Mouse (Mus musculus) gastrocnemius, adult 8-10 months (tissue): ENCODE measurements around the gene Abl1. TPM values are rescaled to one million over a fixed set of nuclear protein-coding genes. Genes with fewer than 3 reads are reported as not detected.
A peak's percentile ranks its signal among the peaks of the same experiment; 100 is the strongest.

ENCODE experiments used
- DNase-seq, 2 experiments: peaks; one replicate each; pipeline ENCODE4 v3.0.0; 2022; ENCODE audit warnings: low spot score in 2 of 2
- total RNA-seq, 4 experiments: library from RNA; stranded (reverse); gene quantifications; 2 replicates each; pipeline ENCODE4 v1.2.4; 2022

The Abl1 gene
- total RNA-seq, 4 experiments from 2014 or later, result 24.3 to 33.7 (median 26.4) TPM

- peak in 1 of 2 experiments; percentile 27 for DNase-seq
Measured at GRCm38 (mm10) chr2:31683666-31684065, 4.5 kb upstream of the Abl1 start.

- no peak for DNase-seq
Measured at GRCm38 (mm10) chr2:31689045-31689444, 869 bp downstream of the Abl1 start.

- DNase-seq, result no peak
Measured at GRCm38 (mm10) chr2:31690063-31690462, 1.9 kb downstream of the Abl1 start.

GRCm38 (mm10) chr2:31698209-31698608, 10.0 kb downstream of the Abl1 start:
- DNase-seq, result no peak

- no peak for DNase-seq
Measured at GRCm38 (mm10) chr2:31700545-31701446, 12.6 kb downstream of the Abl1 start.

- DNase-seq, result no peak
Measured at GRCm38 (mm10) chr2:31703226-31703625, 15.1 kb downstream of the Abl1 start.

GRCm38 (mm10) chr2:31705914-31706313, 17.7 kb downstream of the Abl1 start:
- DNase-seq, result no peak

GRCm38 (mm10) chr2:31706531-31706930, 18.4 kb downstream of the Abl1 start:
- DNase-seq, result no peak

GRCm38 (mm10) chr2:31712716-31713115, 24.5 kb downstream of the Abl1 start:
- DNase-seq, result no peak

- DNase-seq, result no peak
Measured at GRCm38 (mm10) chr2:31713813-31714212, 25.6 kb downstream of the Abl1 start.

- no peak for DNase-seq
Measured at GRCm38 (mm10) chr2:31714780-31715179, 26.6 kb downstream of the Abl1 start.

- DNase-seq, result no peak
Measured at GRCm38 (mm10) chr2:31715985-31716384, 27.8 kb downstream of the Abl1 start.

- DNase-seq, result no peak
Measured at GRCm38 (mm10) chr2:31719202-31719880, 31.2 kb downstream of the Abl1 start.

- DNase-seq, result no peak
Measured at GRCm38 (mm10) chr2:31719944-31720343, 31.8 kb downstream of the Abl1 start.

- peak in 1 of 2 experiments; percentile 14 for DNase-seq
Measured at GRCm38 (mm10) chr2:31720783-31721182, 32.6 kb downstream of the Abl1 start.

- no peak for DNase-seq
Measured at GRCm38 (mm10) chr2:31724730-31725490, 36.7 kb downstream of the Abl1 start.

GRCm38 (mm10) chr2:31727576-31728277, 39.6 kb downstream of the Abl1 start:
- no peak for DNase-seq

- DNase-seq, result no peak
Measured at GRCm38 (mm10) chr2:31730640-31731039, 42.5 kb downstream of the Abl1 start.

- DNase-seq, result no peak
Measured at GRCm38 (mm10) chr2:31732497-31732896, 44.3 kb downstream of the Abl1 start.

- no peak for DNase-seq
Measured at GRCm38 (mm10) chr2:31733558-31733957, 45.4 kb downstream of the Abl1 start.

- no peak for DNase-seq
Measured at GRCm38 (mm10) chr2:31739041-31739440, 50.9 kb downstream of the Abl1 start.
